Mouse (Mus musculus) erythroblast, embryonic 14.5 days (primary cell): ENCODE measurements around the gene Mpv17l2.

Experiments
- GATA1 ChIP-seq: IDR thresholded peaks from 2 replicates; pipeline ENCODE4 v1.6.1; 2012; ENCODE audit warnings: low read length, inconsistent platforms, mixed read lengths
- TAL1 ChIP-seq: IDR thresholded peaks from 3 replicates; pipeline ENCODE4 v1.6.1; 2012; ENCODE audit warnings: low read length, inconsistent platforms, mixed read lengths

- TF ChIP-seq GATA1 (no peak), TAL1 (no peak)
Observed at GRCm38 (mm10) chr8:70806541-70806940, 45.8 kb upstream of the Mpv17l2 start.
